Mouse (Mus musculus) CH12.LX (cell line): ENCODE data around the gene Gdf7.

Source experiments
- CHD2 ChIP-seq: IDR thresholded peaks from 2 replicates; pipeline ENCODE4 v1.6.1; 2011; ENCODE audit warnings: low read length, improper control_type of control experiment
- CTCF ChIP-seq, 2 experiments: IDR thresholded peaks in 1 of 2; conservative IDR thresholded peaks in 1 of 2; 2 replicates each; pipeline ENCODE4 v1.5.1; 2011 to 2012; ENCODE audit warnings: low read depth in 2 of 2, low read length in 2 of 2, improper control_type of control experiment in 1 of 2, inconsistent platforms in 1 of 2, mild to moderate bottlenecking in 1 of 2, moderate library complexity in 1 of 2
- ELF1 ChIP-seq: IDR thresholded peaks from 2 replicates; pipeline ENCODE4 v1.6.1; 2014; ENCODE audit warnings: low read depth, mild to moderate bottlenecking, inconsistent platforms, low read length, improper control_type of control experiment
- EP300 ChIP-seq: IDR thresholded peaks from 2 replicates; pipeline ENCODE4 v1.6.1; 2011; ENCODE audit warnings: low read length, improper control_type of control experiment
- HCFC1 ChIP-seq: IDR thresholded peaks from 2 replicates; pipeline ENCODE4 v1.6.1; 2012; ENCODE audit warnings: low read depth, mild to moderate bottlenecking, inconsistent platforms, low read length, improper control_type of control experiment
- JUND ChIP-seq: conservative IDR thresholded peaks from 2 replicates; pipeline ENCODE4 v1.6.1; 2011; ENCODE audit warnings: low read depth, low read length, improper control_type of control experiment
- MAX ChIP-seq: IDR thresholded peaks from 2 replicates; pipeline ENCODE4 v1.6.1; 2011; ENCODE audit warnings: low read length, improper control_type of control experiment
- MAZ ChIP-seq: IDR thresholded peaks from 2 replicates; pipeline ENCODE4 v1.6.1; 2012; ENCODE audit warnings: low read depth, mild to moderate bottlenecking, inconsistent platforms, low read length, improper control_type of control experiment, moderate library complexity
- MYC ChIP-seq: IDR thresholded peaks from 2 replicates; pipeline ENCODE4 v1.6.1; 2011; ENCODE audit warnings: low read depth, mild to moderate bottlenecking, improper control_type of control experiment, low read length
- NRF1 ChIP-seq: IDR thresholded peaks from 2 replicates; pipeline ENCODE4 v1.6.1; 2014; ENCODE audit warnings: low read depth, mild to moderate bottlenecking, inconsistent platforms, low read length, improper control_type of control experiment, moderate library complexity
- POLR2A ChIP-seq: IDR thresholded peaks from 2 replicates; pipeline ENCODE4 v1.6.1; 2011; ENCODE audit warnings: low read depth, mild to moderate bottlenecking, improper control_type of control experiment, low read length
- TCF12 ChIP-seq: IDR thresholded peaks from 2 replicates; pipeline ENCODE4 v1.6.1; 2014; ENCODE audit warnings: low read depth, mild to moderate bottlenecking, inconsistent platforms, low read length, improper control_type of control experiment
- USF1 ChIP-seq: IDR thresholded peaks from 2 replicates; pipeline ENCODE4 v1.6.1; 2014; ENCODE audit warnings: low read depth, mild to moderate bottlenecking, inconsistent platforms, low read length, improper control_type of control experiment

DNA sequence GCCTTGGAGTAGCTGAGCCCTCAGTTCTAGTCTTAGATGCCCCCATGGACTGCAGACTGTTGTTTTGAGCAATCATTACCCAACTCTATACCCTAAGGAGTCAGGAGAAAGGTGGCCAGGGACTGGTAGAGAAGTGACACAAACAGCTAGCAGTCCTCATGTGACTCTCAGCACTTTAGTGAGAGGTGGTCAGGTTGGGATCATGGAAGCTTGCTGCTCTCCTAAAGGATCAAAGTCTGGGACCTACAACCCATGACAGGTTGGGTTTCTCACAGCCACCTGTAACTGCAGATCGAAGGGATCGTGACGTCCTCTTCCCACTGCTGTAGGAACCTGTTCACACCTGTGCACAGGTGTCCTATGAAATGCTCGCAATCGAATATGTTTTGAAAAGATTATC, 43.8 kb upstream of the Gdf7 start:
- TF ChIP-seq EP300 (no peak), CTCF (conservative IDR thresholded peaks at IDR 0.05 in 1 of 2, IDR thresholded peaks at IDR 0.05 in 1 of 2; ENCODE audit: low read depth in 2 of 2, low read length in 2 of 2) (no peak), TCF12 (no peak), MAX (no peak), POLR2A (no peak), JUND (no peak), HCFC1 (no peak), MYC (no peak), ELF1 (no peak), MAZ (no peak), USF1 (no peak), NRF1 (no peak), CHD2 (no peak)
